In genomic region chr1:133762946-133763422, GRCm38 (mm10) we compare ENCODE assay signal across 8 mouse cellular contexts. TPM values are rescaled to one million over a fixed set of nuclear protein-coding genes. Genes with fewer than 3 reads are reported as not detected.
DNase-seq lines count a peak whose midpoint lies in the region; ATAC-seq and TF ChIP-seq lines count a peak whose summit lies in the region.

No protein-coding gene starts in this region.

- no peak for TF ChIP-seq POLR2A in brain, embryonic 14.5 days (IDR thresholded peaks at IDR 0.05; ENCODE audit: borderline replicate concordance, extremely low read depth, insufficient read depth, insufficient read length, poor library complexity, severe bottlenecking)

- DNase-seq in brain, embryonic 14.5 days (ENCODE audit: low read depth), result peak; percentile 70
- DNase-seq in lung, postnatal 14 days, result peak; percentile 17
- no peak for DNase-seq in adrenal gland, adult 18-20 months (ENCODE audit: low spot score in 2 of 2)
- no peak for DNase-seq in retina, postnatal 1 day
- DNase-seq in spleen, adult 18-20 months, result no peak

- no peak for TF ChIP-seq CTCF in brain, embryonic 14.5 days (IDR thresholded peaks at IDR 0.05; ENCODE audit: borderline replicate concordance, extremely low read depth, insufficient read depth, insufficient read length)

- peak; percentile 43 for ATAC-seq in CD4-positive, CD25-positive, alpha-beta regulatory T cell, adult 4 months
- peak; percentile 58 for ATAC-seq in inflammation-experienced regulatory T-cells, adult 6 months
- ATAC-seq in erythroblast, adult 5-6 weeks (replicated peaks; ENCODE audit: low FRiP score, poor library complexity, severe bottlenecking), result no peak

RNA-seq across cellular contexts. Expression of gene Atp2b4, which starts 37.9 kb away (rescaled TPM):
- polyA plus RNA-seq in CD4-positive, CD25-positive, alpha-beta regulatory T cell, adult 4 months (2017; shearing (Covaris generic)), result 10 to 100 TPM in 1 of 2 experiments, 1 to 10 TPM in 1; 9.6 to 12.8 TPM
- polyA plus RNA-seq in brain, embryonic 14.5 days (2012; rRNA removed), result 13.3 and 25.0 TPM in 2 replicates
- 10 to 100 TPM; 13.7 to 26.5 (median 16.2) TPM for polyA plus RNA-seq in inflammation-experienced regulatory T-cells, adult 6 months (2017; shearing (Covaris generic))
- total RNA-seq in adrenal gland, adult 18-20 months (2021), result 10 to 100 TPM; 25.1 to 41.5 TPM
- 241 and 319 TPM in 2 replicates for total RNA-seq in erythroblast, adult 5-6 weeks (2015; ENCODE audit: low replicate concordance)
- total RNA-seq in erythroblast, adult 5-6 weeks (2017; ENCODE audit: low replicate concordance), result 404 and 444 TPM in 2 replicates

Comparison
In these comparisons a context has a peak if more than half of its experiments do, and no peak if none do; other contexts are left out.
1. DNase-seq: peak in brain, embryonic 14.5 days (single experiment) and lung, postnatal 14 days (single experiment); none in adrenal gland, adult 18-20 months (0 of 2), retina, postnatal 1 day (single experiment) and spleen, adult 18-20 months (0 of 2).